Mouse (Mus musculus) stomach, postnatal 0 days (tissue): ENCODE data around the gene Gnmt. TPM values are rescaled to one million over a fixed set of nuclear protein-coding genes. Genes with fewer than 3 reads are reported as not detected.

Experiments
- ATAC-seq: fragments of 200-750 bp; cut with Nextera tagmentation; 2 replicates; pipeline ENCODE4 v1.8.0; 2017; ENCODE audit not compliant: low FRiP score, low TSS enrichment
- DNase-seq: peaks from one replicate; pipeline ENCODE4 v3.0.0-alpha.2; 2016; ENCODE audit warnings: low spot score
- H3K27ac ChIP-seq: fragments of 300-500 bp; sonication (generic); replicated peaks from 2 replicates; pipeline ENCODE4 v1.5.1; 2014; ENCODE audit warnings: mild to moderate bottlenecking, control low read depth
- H3K27me3 ChIP-seq: fragments of 300-500 bp; sonication (generic); 2 replicates; pipeline ENCODE4 v1.6.1; 2014; ENCODE audit warnings: low read length; ENCODE audit not compliant: control insufficient read depth, insufficient read depth
- H3K36me3 ChIP-seq: fragments of 300-500 bp; sonication (generic); 2 replicates; pipeline ENCODE4 v1.6.1; 2014; ENCODE audit warnings: low read length, mixed read lengths; ENCODE audit not compliant: control insufficient read depth, insufficient read depth
- H3K4me1 ChIP-seq: fragments of 300-500 bp; sonication (generic); replicated peaks from 2 replicates; pipeline ENCODE4 v1.6.1; 2014; ENCODE audit warnings: antibody characterized with exemption; ENCODE audit not compliant: control insufficient read depth, insufficient read depth
- H3K4me2 ChIP-seq: fragments of 300-500 bp; sonication (generic); replicated peaks from 2 replicates; pipeline ENCODE4 v1.6.1; 2014; ENCODE audit warnings: low read depth, mild to moderate bottlenecking, control low read depth, moderate library complexity
- H3K4me3 ChIP-seq: fragments of 300-500 bp; sonication (generic); 2 replicates; pipeline ENCODE4 v1.5.1; 2014; ENCODE audit warnings: low read depth, low read length, control low read depth
- H3K9ac ChIP-seq: fragments of 300-500 bp; sonication (generic); 2 replicates; pipeline ENCODE4 v1.6.1; 2014; ENCODE audit warnings: mild to moderate bottlenecking, low read length, control low read depth, mixed read lengths
- H3K9me3 ChIP-seq: fragments of 300-500 bp; sonication (generic); 2 replicates; pipeline ENCODE4 v1.6.1; 2016; ENCODE audit warnings: low read length; ENCODE audit not compliant: control insufficient read depth
- CTCF ChIP-seq: IDR thresholded peaks from 2 replicates; pipeline ENCODE4 v1.5.1; 2016; ENCODE audit warnings: antibody characterized with exemption, low read depth, mild to moderate bottlenecking, moderate library complexity
- EP300 ChIP-seq: optimal IDR thresholded peaks from 2 replicates; pipeline ENCODE3; 2016; ENCODE audit warnings: antibody characterized with exemption
- WGBS: fragments of 180-500 bp; shearing (Covaris S2); extraction: QIAGEN DNeasy Blood & Tissue Kit; methylation state at CpG from one replicate; pipeline ENCODE4 v1.1.7; 2014; 5-methylcytosine and 5-hydroxymethylcytosine counted together
- polyA plus RNA-seq: library from polyadenylated mRNA; unstranded; fragments of >200 nt; fragmentation: Nextera tagmentation; extraction: Ambion mirVana; gene quantifications from 2 replicates; pipeline ENCODE4 v1.2.1, GENCODE M21; 2015

Gene Gnmt
- polyA plus RNA-seq, 1 experiment from 2014 or later, result 2.1 TPM

- Histone ChIP-seq H3K36me3 (no peaks in the 10 kb centered on the region), H3K4me3 (no peak within 1 kb of the TSS), H3K27me3 (no peaks in the 10 kb centered on the region), H3K4me2 (no peak within 1 kb of the TSS), H3K9ac (no peak within 1 kb of the TSS), H3K9me3 (no peaks in the 10 kb centered on the region), H3K27ac (no peak within 1 kb of the TSS), H3K4me1 (no peaks in the 10 kb centered on the region)
- ATAC-seq, result no peak; the same call in 1 of the 2 replicates
- no peak for DNase-seq
- TF ChIP-seq EP300 (no peak), CTCF (no peak)
- WGBS, result 75% methylated on average over 2 of the region's 2 CpGs
Measured at GRCm38 (mm10) chr17:46763544-46763943, 34.6 kb upstream of the Gnmt start, which contains the start of gene Ptcra. Ptcra (minus strand) TSS chr17:46763712.

GRCm38 (mm10) chr17:46758753-46759152 is 29.8 kb upstream of the Gnmt start:
- Histone ChIP-seq H3K4me3 (no peak overlapping the region), H3K9me3 (no peaks in the 10 kb centered on the region), H3K36me3 (no peaks in the 10 kb centered on the region), H3K9ac (no peak overlapping the region), H3K4me1 (no peaks in the 10 kb centered on the region), H3K27ac (no peak overlapping the region), H3K4me2 (no peak overlapping the region), H3K27me3 (no peaks in the 10 kb centered on the region)
- ATAC-seq, result no peak
- DNase-seq, result no peak
- 75% methylated on average over 12 of the region's 12 CpGs for WGBS
- TF ChIP-seq EP300 (no peak), CTCF (no peak)

GRCm38 (mm10) chr17:46751794-46752556 is 23.0 kb upstream of the Gnmt start, which contains the start of gene Cnpy3:
Cnpy3 (minus strand) TSS chr17:46752214.
- WGBS, result under 1% methylated on average over 53 of the region's 58 CpGs
- DNase-seq (peak; percentile 99), ATAC-seq (peak; percentile 99)
- peak within 1 kb of the TSS; percentile 80 for H3K4me3 ChIP-seq
- H3K36me3 ChIP-seq, result no peaks in the 10 kb centered on the region
- peak within 1 kb of the TSS; percentile 79 for H3K9ac ChIP-seq
- peaks cover 3% of the 10 kb centered on the region for H3K4me1 ChIP-seq
- no peaks in the 10 kb centered on the region for H3K27me3 ChIP-seq
- H3K4me2 ChIP-seq, result peak within 1 kb of the TSS; percentile 61
- no peaks in the 10 kb centered on the region for H3K9me3 ChIP-seq
- H3K27ac ChIP-seq, result peak within 1 kb of the TSS; percentile 95
- TF ChIP-seq EP300 (peak; percentile 79), CTCF (no peak)

- H3K27ac ChIP-seq, result peak overlapping the region; percentile 95
- 16% methylated on average over 16 of the region's 16 CpGs for WGBS
- no peaks in the 10 kb centered on the region for H3K9me3 ChIP-seq
- 0 out of 2 replicates have a peak, but pooled peaks cover 3% of the 10 kb centered on the region for H3K36me3 ChIP-seq
- DNase-seq, result no peak
- H3K27me3 ChIP-seq, result no peaks in the 10 kb centered on the region
- ATAC-seq, result no peak; the same call in 1 of the 2 replicates
- peak overlapping the region; percentile 80 for H3K4me3 ChIP-seq
- peak overlapping the region; percentile 61 for H3K4me2 ChIP-seq
- TF ChIP-seq EP300 (no peak), CTCF (no peak)
- H3K4me1 ChIP-seq, result peaks cover 3% of the 10 kb centered on the region
- peak overlapping the region; percentile 79 for H3K9ac ChIP-seq
Measured at GRCm38 (mm10) chr17:46751056-46751793, 22.3 kb upstream of the Gnmt start.

- 0 out of 2 replicates have a peak, but pooled peaks cover 3% of the 10 kb centered on the region for H3K36me3 ChIP-seq
- 82% methylated on average over 4 of the region's 4 CpGs for WGBS
- no peak overlapping the region for H3K4me3 ChIP-seq
- ATAC-seq (no peak), DNase-seq (no peak)
- H3K4me2 ChIP-seq, result peak overlapping the region; percentile 61
- H3K9me3 ChIP-seq, result no peaks in the 10 kb centered on the region
- 0 out of 2 replicates have a peak overlapping the region, but pooled peaks have one; percentile 79 for H3K9ac ChIP-seq
- H3K4me1 ChIP-seq, result peaks cover 3% of the 10 kb centered on the region
- no peaks in the 10 kb centered on the region for H3K27me3 ChIP-seq
- TF ChIP-seq EP300 (no peak), CTCF (no peak)
- H3K27ac ChIP-seq, result no peak overlapping the region
Measured at GRCm38 (mm10) chr17:46750580-46750979, 21.6 kb upstream of the Gnmt start.
